Mouse (Mus musculus): ENCODE results near the gene Slc4a2.

The Slc4a2 gene

DNA sequence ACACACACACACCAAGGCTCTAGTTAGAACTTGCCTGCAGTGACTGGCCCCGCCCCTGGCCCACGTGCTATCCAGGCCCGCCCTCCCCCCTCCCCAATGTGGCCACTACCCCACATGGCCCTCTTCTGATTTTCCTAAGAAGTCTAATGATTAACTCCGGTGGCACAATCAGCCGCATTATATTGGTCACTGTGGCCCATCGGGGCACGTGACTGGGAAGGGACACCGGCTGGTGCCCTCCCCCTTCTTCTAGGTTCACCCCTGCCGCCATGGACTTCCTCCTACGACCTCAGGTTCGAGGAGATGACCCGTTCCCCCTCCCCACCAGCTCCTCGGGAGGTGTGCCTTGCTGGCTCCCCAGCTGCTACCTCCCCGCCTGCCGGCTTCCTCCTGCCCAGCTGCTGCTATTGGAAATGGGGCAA, 4.4 kb downstream of the Slc4a2 start:
- DNase-seq (ENCODE audit: low read depth, low spot score) = no peak
- Histone ChIP-seq H3K36me3 (ENCODE audit: control insufficient read depth, insufficient read depth, low read length, poor library complexity, severe bottlenecking) (peaks cover 9% of the 10 kb centered on the region), H3K27me3 (ENCODE audit: control insufficient read depth, insufficient read depth, low read length, poor library complexity, severe bottlenecking) (no peaks in the 10 kb centered on the region)

DNA sequence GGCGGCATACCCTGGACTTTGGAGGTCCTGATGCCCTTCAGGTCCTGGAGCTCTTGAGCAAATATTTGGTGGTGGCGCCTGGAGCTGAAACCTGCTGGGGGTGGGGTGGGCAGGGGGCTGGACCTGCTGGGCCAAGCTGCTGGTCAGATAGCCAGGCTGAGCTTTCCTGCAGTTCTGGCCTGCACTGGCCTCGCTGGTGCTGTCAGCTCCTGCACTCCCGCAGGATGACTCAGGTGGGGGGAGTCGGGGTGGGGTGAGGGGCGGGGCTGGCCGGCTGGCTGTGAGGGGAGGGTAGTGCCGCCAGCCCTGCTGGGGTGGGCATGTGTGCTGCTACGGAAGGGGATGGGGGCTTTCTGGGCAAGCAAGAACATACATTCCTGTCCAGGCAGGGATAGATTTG, 5.0 kb downstream of the Slc4a2 start:
- Histone ChIP-seq H3K27me3 (ENCODE audit: control insufficient read depth, insufficient read depth, low read length, poor library complexity, severe bottlenecking) (no peaks in the 10 kb centered on the region), H3K36me3 (ENCODE audit: control insufficient read depth, insufficient read depth, low read length, poor library complexity, severe bottlenecking) (peaks cover 11% of the 10 kb centered on the region)
- no peak for DNase-seq (ENCODE audit: low read depth, low spot score)

DNA sequence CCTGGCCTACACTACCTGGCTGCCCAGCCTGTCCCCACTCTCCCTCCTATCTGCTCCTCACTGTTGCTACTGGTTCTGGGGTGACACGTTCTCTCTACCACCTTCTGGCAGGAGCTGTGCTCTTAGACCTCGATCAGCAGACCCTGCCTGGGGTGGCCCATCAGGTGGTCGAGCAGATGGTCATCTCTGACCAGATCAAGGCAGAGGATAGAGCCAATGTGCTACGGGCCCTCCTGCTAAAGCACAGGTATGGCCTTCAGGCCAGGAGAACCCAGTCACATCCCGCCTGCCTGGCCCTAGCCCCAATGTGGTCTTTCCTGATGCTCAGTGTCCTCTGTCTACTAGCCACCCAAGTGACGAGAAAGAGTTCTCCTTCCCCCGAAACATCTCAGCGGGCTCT, 10.4 kb downstream of the Slc4a2 start:
- Histone ChIP-seq H3K27me3 (ENCODE audit: control insufficient read depth, insufficient read depth, low read length, poor library complexity, severe bottlenecking) (no peaks in the 10 kb centered on the region), H3K36me3 (ENCODE audit: control insufficient read depth, insufficient read depth, low read length, poor library complexity, severe bottlenecking) (peaks cover 17% of the 10 kb centered on the region)
- DNase-seq (ENCODE audit: low read depth, low spot score) = no peak

DNA sequence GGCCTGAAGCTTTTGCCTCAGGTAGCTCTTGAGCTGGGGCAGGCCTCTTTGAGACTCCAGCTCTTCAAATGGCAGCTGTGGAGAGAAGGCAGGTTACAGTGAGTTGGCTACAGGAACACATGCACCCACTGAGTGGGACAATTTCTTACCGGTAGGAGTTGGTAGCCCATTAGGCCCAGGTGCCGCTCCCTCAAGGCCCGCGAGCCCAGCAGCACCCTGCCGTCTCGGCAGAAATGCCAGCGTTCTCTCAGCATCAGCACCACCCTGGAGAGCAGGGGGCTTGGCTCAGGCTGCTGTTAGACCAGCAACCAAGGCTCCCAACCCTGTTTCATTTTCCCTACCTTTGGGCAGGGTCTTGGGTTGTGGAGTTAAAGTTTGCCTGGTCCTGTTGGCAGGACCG, 17.6 kb downstream of the Slc4a2 start:
- H3K27me3 ChIP-seq (ENCODE audit: control insufficient read depth, insufficient read depth, low read length, poor library complexity, severe bottlenecking) = no peaks in the 10 kb centered on the region
- H3K36me3 ChIP-seq (ENCODE audit: control insufficient read depth, insufficient read depth, low read length, poor library complexity, severe bottlenecking) = no peaks in the 10 kb centered on the region; the same call in none of the 2 replicates
- DNase-seq (ENCODE audit: low read depth, low spot score) = no peak

DNA sequence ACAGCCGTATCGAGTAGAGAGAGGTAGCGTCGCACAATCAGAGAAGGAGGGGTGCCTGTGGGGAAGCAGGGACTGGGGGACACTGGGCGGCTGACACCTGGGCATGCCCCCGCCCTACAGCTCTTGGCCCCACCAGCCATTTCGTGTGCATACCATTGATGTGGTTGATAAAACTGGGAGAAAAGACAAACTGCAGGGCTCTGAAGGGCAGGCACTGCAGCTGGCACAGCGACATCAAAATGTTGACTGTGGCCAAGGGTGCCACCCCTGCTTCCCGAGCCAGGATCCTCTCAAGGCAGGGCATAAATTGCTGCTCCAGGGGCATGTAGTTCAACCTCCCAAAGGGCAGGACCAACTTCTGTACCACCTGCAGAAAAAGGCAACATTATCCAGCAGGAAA, 18.4 kb downstream of the Slc4a2 start:
- no peak for DNase-seq (ENCODE audit: low read depth, low spot score)
- no peaks in the 10 kb centered on the region for H3K27me3 ChIP-seq (ENCODE audit: control insufficient read depth, insufficient read depth, low read length, poor library complexity, severe bottlenecking)
- H3K36me3 ChIP-seq (ENCODE audit: control insufficient read depth, insufficient read depth, low read length, poor library complexity, severe bottlenecking) = no peaks in the 10 kb centered on the region; the same call in none of the 2 replicates

DNA sequence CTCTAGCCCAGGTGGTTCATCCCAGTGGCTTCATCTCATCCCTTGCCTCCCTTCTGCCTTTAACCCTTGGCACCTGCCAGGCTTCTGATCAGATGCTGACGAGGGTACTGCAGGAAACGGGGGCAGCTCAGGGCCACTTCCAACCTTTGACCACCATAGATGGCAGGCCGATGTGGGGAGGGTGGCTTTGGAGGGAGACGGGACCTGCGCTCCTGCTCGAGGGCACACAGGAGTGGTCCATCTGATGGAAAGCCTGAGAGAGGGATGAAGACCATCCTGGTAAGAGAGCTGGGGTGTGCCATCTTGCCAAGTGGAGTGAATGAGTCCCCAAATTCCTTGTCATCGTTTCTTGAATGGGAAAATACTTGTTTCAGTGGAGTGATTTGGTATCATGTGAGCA, 19.6 kb downstream of the Slc4a2 start:
- Histone ChIP-seq H3K27me3 (ENCODE audit: control insufficient read depth, insufficient read depth, low read length, poor library complexity, severe bottlenecking) (no peaks in the 10 kb centered on the region), H3K36me3 (ENCODE audit: control insufficient read depth, insufficient read depth, low read length, poor library complexity, severe bottlenecking) (no peaks in the 10 kb centered on the region; the same call in 1 of the 2 replicates)
- no peak for DNase-seq (ENCODE audit: low read depth, low spot score)

DNA sequence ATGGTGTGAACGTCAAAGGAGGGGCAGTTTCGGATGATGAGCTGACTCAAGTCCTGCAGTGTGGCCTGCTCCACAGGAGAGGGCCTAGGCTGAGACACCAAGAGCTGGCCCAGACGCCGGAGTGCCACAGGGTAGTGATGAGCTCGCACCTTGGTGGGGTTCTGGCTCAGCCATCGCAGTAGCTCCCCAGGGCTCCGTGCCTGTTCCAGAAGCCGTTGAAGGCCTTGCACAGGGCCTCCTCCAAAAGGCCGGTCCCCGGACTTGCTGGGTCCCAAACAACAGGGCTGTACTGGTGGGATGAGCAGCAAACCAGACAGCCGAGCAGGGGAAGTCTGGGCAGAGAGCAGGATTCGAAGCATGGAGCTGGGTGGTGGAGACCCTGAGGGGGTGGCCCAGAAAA, 20.3 kb downstream of the Slc4a2 start:
- no peaks in the 10 kb centered on the region; the same call in 1 of the 2 replicates for H3K36me3 ChIP-seq (ENCODE audit: control insufficient read depth, insufficient read depth, low read length, poor library complexity, severe bottlenecking)
- H3K27me3 ChIP-seq (ENCODE audit: control insufficient read depth, insufficient read depth, low read length, poor library complexity, severe bottlenecking) = no peaks in the 10 kb centered on the region
- no peak for DNase-seq (ENCODE audit: low read depth, low spot score)

DNA sequence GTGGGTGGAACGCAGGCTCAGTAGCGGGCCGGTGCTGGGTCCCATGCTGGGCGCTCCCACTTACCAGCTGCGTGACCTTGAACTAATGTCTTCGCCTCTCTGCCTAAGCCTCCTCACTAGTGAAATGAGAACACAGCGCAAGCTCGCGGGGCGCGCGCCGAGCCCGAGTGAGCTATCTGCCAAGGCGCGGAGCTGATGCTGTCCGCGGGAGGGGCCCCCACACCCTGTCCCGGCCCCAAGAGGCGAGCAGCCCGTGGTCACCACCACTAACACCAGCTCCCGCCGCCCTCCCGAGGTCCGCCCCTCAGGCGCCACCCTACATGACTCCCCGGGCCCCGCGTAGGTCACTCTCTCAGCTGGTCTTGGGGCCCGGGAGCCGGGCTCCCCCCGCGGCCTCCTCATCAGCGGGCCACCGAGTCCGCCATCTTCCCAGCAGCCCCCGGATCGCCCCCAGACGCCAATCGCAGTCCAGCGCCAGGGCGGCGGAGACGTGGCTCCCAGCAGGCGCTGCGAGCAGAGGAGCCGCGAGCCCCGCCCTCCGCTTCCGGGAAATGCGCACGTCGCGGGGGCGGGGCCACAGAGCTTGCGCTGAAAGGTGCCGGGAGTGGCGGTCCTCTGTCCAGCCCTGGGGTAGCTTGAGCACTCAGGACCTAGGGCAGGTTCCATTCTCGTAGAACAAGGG, 21.2 kb downstream of the Slc4a2 start, which contains the start of gene Fastk:
Gene Fastk, minus strand, starts transcription at position 542 of the 682 bp plus-strand sequence.
- H3K27me3 ChIP-seq (ENCODE audit: control insufficient read depth, insufficient read depth, low read length, poor library complexity, severe bottlenecking) = no peaks in the 10 kb centered on the region
- DNase-seq (ENCODE audit: low read depth, low spot score) = peak; percentile 93
- H3K36me3 ChIP-seq (ENCODE audit: control insufficient read depth, insufficient read depth, low read length, poor library complexity, severe bottlenecking) = no peaks in the 10 kb centered on the region; the same call in 1 of the 2 replicates

DNA sequence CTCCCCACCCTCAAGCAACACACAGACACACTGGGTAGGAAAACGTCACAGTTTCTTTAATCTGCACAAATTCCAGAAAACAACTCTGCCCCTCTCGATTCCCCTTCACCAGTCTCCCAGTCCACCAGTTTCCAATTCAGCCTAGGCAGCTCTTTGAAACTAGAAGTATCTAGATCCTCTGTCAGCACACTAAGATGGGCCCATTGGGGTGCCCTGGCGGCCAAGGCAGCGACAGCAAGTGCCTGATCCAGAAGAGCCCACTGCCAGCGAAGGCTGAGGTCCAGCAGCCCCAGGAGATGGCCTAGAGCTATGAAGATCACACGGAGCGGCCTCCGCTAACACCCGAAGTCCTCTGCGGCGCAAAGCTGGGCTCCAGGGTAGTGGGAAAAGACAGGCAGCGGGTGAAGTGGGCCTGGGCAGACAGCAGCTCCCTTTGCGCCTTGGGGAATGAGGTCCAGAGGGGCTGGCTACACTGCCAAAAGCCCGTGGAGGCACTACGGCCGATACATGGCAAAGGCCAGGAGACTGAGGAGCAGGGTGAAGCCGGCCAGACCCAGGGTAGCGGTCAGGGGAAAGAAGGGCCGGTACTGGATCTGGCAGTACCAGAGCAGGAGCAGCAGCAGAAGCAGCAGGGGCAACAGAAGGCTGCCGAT, 21.9 kb downstream of the Slc4a2 start:
- H3K27me3 ChIP-seq (ENCODE audit: control insufficient read depth, insufficient read depth, low read length, poor library complexity, severe bottlenecking) = no peaks in the 10 kb centered on the region
- no peak for DNase-seq (ENCODE audit: low read depth, low spot score)
- H3K36me3 ChIP-seq (ENCODE audit: control insufficient read depth, insufficient read depth, low read length, poor library complexity, severe bottlenecking) = no peaks in the 10 kb centered on the region; the same call in 1 of the 2 replicates

DNA sequence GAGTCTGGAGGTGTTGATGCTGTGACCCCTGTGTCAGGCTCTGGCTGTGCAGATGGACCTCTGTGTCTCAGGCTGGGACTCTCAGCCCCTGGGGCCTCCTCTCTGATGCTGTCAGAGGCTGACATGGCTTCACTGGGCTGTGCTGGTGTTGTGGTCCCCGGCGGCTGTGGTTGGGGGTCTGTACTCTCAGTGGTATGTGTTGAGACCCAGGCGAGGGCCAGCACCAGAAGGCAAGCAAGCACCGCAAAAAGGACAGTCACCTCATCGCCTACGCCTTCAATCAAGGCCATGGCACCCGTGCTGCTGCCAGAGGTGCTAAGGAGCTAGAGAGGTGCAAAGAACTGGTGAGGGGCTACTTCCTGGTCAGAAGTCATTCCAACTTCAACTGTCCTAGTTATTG, 23.0 kb downstream of the Slc4a2 start:
- DNase-seq (ENCODE audit: low read depth, low spot score) = no peak
- Histone ChIP-seq H3K36me3 (ENCODE audit: control insufficient read depth, insufficient read depth, low read length, poor library complexity, severe bottlenecking) (no peaks in the 10 kb centered on the region; the same call in 1 of the 2 replicates), H3K27me3 (ENCODE audit: control insufficient read depth, insufficient read depth, low read length, poor library complexity, severe bottlenecking) (no peaks in the 10 kb centered on the region)

DNA sequence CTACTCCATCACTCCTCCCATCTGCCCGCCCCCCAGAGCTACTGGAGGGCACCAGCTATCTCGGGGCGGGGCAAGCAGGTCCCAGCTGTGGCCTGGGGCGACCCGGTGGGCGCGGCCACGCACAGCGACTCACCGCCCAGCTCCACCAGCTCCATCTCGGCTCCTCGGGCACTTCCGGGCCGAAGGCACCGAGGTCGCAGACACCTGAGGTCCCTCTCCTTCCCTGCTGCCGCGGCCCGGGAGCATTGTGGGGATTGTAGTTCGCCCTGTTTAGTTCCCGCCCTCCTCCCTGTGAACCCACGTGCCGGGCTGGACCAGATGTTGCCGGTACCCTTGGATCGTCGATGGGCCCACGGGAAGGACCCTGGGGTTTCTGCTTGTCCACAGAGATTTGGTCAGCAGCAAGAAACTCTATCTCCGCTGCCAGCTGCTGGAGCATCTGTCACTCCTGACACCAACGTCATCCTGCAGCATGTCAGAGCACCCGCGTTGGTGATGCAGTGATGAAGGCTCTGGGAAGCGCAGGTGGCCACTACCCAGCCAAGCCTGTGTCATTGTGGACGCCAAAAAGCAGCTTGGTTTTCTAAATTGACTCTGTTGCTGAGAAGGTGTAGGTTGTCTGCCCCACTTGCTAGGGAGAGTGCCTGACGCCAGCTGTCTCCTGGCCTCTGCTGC, 24.1 kb downstream of the Slc4a2 start, which contains the start of gene Tmub1:
Gene Tmub1, minus strand, starts transcription at position 231 of the 675 bp plus-strand sequence.
- DNase-seq (ENCODE audit: low read depth, low spot score) = peak; percentile 89
- Histone ChIP-seq H3K27me3 (ENCODE audit: control insufficient read depth, insufficient read depth, low read length, poor library complexity, severe bottlenecking) (no peaks in the 10 kb centered on the region), H3K36me3 (ENCODE audit: control insufficient read depth, insufficient read depth, low read length, poor library complexity, severe bottlenecking) (no peaks in the 10 kb centered on the region; the same call in 1 of the 2 replicates)

DNA sequence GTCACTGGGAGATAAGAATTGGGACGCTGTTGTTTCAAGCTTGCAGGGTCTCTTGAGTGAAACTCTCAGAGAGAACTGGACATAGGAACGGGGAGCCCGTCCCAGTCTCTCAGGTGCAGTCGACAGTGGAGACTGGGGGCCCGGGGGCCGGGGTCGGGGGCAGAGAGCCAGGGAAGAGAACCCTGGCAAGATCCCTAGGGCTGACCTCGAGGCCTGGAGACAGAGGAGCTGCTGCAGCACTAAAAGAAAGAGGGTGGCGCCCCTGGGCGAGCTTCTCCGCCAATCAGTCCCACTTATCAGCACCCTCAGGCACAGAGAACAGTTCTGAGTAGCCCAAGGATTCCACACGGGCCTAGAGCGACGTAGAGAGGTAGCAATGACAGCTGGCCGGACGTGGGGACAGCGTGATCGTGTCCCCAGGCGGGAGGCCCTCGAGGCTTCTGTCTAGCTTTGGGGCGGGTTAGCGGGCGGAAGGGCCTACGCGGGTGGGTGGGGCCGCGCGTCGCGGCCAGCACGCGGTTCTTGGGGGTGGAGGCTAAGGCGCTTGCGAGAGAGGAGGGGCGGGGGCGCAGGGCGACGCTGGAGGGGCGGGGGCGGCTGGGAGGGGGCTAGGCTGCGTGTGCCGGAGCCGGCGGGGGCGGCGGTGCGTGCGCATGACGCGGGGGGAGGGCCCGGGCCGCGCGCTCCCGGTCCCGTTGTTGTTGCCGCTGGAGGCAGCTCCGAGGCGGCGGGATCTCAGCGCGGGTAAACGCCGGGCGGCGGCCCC, 27.8 kb downstream of the Slc4a2 start:
- peak; percentile 91 for DNase-seq (ENCODE audit: low read depth, low spot score)
- no peaks in the 10 kb centered on the region for H3K27me3 ChIP-seq (ENCODE audit: control insufficient read depth, insufficient read depth, low read length, poor library complexity, severe bottlenecking)
- H3K36me3 ChIP-seq (ENCODE audit: control insufficient read depth, insufficient read depth, low read length, poor library complexity, severe bottlenecking) = no peaks in the 10 kb centered on the region

DNA sequence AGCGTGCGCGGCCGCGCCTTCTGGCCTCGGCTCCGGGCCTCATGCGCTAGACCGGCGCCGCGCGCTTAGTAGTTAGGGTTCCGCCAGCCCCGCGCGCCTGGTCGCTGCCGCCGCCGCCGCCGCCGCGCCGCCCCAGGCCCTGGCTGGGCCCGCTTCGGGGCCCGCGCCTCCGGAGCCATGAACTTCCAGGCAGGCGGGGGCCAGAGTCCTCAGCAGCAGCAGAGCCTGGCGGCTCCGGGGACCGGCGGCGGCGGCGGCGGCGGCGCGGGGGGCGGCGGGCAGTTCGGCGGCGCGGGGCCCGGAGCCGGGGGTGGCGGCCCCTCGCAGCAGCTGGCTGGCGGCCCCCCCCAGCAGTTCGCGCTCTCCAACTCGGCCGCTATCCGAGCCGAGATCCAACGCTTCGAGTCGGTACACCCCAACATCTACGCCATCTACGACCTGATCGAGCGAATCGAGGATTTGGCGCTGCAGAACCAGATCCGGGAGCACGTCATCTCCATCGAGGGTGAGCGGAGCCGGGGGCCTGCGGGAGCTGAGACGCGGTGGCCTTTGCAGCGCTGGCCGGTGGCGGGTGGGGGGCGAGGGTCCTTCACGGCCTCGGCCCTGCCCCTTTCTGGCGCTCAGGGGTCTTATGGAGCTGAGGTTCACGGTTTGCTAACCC, 28.5 kb downstream of the Slc4a2 start, which contains the start of gene Agap3:
Gene Agap3, plus strand, starts transcription at position 148 of the 661 bp plus-strand sequence.
- peak; percentile 42 for DNase-seq (ENCODE audit: low read depth, low spot score)
- H3K27me3 ChIP-seq (ENCODE audit: control insufficient read depth, insufficient read depth, low read length, poor library complexity, severe bottlenecking) = no peaks in the 10 kb centered on the region
- no peaks in the 10 kb centered on the region for H3K36me3 ChIP-seq (ENCODE audit: control insufficient read depth, insufficient read depth, low read length, poor library complexity, severe bottlenecking)

DNA sequence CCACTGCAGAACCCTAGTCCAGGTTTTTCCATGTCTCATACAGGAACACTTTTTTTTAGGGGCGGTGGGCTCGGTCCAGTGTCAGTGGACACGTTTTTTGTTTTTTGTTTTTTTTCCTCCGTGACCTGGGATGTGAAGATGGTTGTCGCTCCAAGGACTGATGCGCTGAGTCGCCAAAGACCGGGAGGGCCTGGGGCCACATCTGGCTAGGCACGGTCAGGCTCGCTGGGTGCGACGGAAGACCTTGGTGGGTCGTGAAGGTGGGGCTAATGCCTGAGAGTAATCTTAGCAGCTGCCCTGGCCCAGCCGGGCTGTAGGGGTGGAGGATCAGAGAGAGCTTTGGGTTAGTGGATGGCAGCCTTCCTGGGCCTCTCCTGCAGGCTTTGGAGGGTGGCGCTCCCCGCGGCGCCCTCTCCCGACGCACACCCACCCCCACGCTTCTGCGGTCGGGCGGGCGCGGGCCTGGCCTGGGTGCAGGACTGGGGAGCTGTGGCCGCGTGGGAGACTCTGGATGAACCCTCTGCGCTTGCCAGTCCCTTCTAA, 29.1 kb downstream of the Slc4a2 start:
- H3K27me3 ChIP-seq (ENCODE audit: control insufficient read depth, insufficient read depth, low read length, poor library complexity, severe bottlenecking) = no peaks in the 10 kb centered on the region
- peak; percentile 28 for DNase-seq (ENCODE audit: low read depth, low spot score)
- no peaks in the 10 kb centered on the region for H3K36me3 ChIP-seq (ENCODE audit: control insufficient read depth, insufficient read depth, low read length, poor library complexity, severe bottlenecking)
